11 mouse cellular contexts compared by ENCODE assay signal in genomic region chr1:131107575-131108308, GRCm38 (mm10). TPM values are rescaled to one million over a fixed set of nuclear protein-coding genes. Genes with fewer than 3 reads are reported as not detected.
DNase-seq lines count a peak whose midpoint lies in the region; ATAC-seq and TF ChIP-seq lines count a peak whose summit lies in the region.
"Had no signal": no experiment of that assay in that cellular context is flagged by ENCODE, and none has a peak within 500 bp of the region (broad histone marks: within the 10 kb centered on the region; RNA-seq: fewer than 3 reads in every experiment).

No protein-coding gene starts in this region.

- TF ChIP-seq POLR2A in thymus, adult 2 months (IDR thresholded peaks at IDR 0.05; ENCODE audit: control insufficient read depth, extremely low read depth, insufficient read depth, low read length, poor library complexity): no peak

- no peak for TF ChIP-seq CTCF in C2C12 (IDR thresholded peaks at IDR 0.05; ENCODE audit: control insufficient read depth, insufficient read depth, insufficient read length)
- no peak for TF ChIP-seq CTCF in lung, embryonic 14.5 days (IDR thresholded peaks at IDR 0.05; ENCODE audit: low read depth)
- no peak for TF ChIP-seq CTCF in thymus, adult 2 months (IDR thresholded peaks at IDR 0.05; ENCODE audit: borderline replicate concordance, control insufficient read depth, extremely low read depth, insufficient read depth, low read length, poor library complexity)

- peaks cover 17% of the 10 kb centered on the region for H3K4me1 ChIP-seq in embryonic facial prominence, embryonic 14.5 days (ENCODE audit: control insufficient read depth, insufficient read depth, low read length)
- H3K4me1 ChIP-seq in kidney, embryonic 16.5 days (ENCODE audit: insufficient read depth, low read length): peaks cover 25% of the 10 kb centered on the region
- no peaks in the 10 kb centered on the region for H3K4me1 ChIP-seq in lung, embryonic 14.5 days (ENCODE audit: insufficient read depth)
- peaks cover 6% of the 10 kb centered on the region; the same call in 1 of the 2 replicates for H3K4me1 ChIP-seq in thymus, adult 2 months (replicated peaks; ENCODE audit: control insufficient read depth, insufficient read depth, low read length)

- H3ac ChIP-seq in C2C12 (ENCODE audit: control insufficient read depth, insufficient read length, low read depth): no peak overlapping the region

- peak; percentile 88 for ATAC-seq in embryonic facial prominence, embryonic 14.5 days (ENCODE audit: low read depth)
- ATAC-seq in kidney, embryonic 16.5 days (ENCODE audit: low FRiP score, low TSS enrichment): peak; percentile 91
- ATAC-seq in lung, embryonic 14.5 days (ENCODE audit: insufficient read depth): peak; percentile 93
- ATAC-seq in megakaryocyte, adult 5-6 weeks (ENCODE audit: poor library complexity, severe bottlenecking): no peak

- intact Hi-C loops in left cerebral cortex, postnatal 14 days (cut with DNase I): no loop called here

- no peaks in the 10 kb centered on the region for H3K79me3 ChIP-seq in C2C12 (ENCODE audit: low read depth)

- H3K4me2 ChIP-seq in embryonic facial prominence, embryonic 14.5 days (ENCODE audit: low read depth, low read length): no peak overlapping the region
- no peak overlapping the region for H3K4me2 ChIP-seq in kidney, embryonic 16.5 days (replicated peaks; ENCODE audit: low read depth, low read length)
- H3K4me2 ChIP-seq in lung, embryonic 14.5 days: no peak overlapping the region

- WGBS in embryonic facial prominence, embryonic 14.5 days: 45% methylated on average over 10 of the region's 10 CpGs
- 29% methylated on average over 10 of the region's 10 CpGs for WGBS in kidney, embryonic 16.5 days
- WGBS in lung, embryonic 14.5 days: 34% methylated on average over 10 of the region's 10 CpGs
- 91% methylated on average over 10 of the region's 10 CpGs for WGBS in thymus, adult 2 months

- H3K9me3 ChIP-seq in embryonic facial prominence, embryonic 14.5 days (ENCODE audit: control insufficient read depth, low read length): no peaks in the 10 kb centered on the region
- H3K9me3 ChIP-seq in kidney, embryonic 16.5 days (ENCODE audit: low read length): no peaks in the 10 kb centered on the region
- no peaks in the 10 kb centered on the region; the same call in 1 of the 2 replicates for H3K9me3 ChIP-seq in lung, embryonic 14.5 days (ENCODE audit: low read depth, low read length)

- peak overlapping the region; percentile 84 for H3K27ac ChIP-seq in embryonic facial prominence, embryonic 14.5 days (replicated peaks; ENCODE audit: low read depth, low read length)
- peak overlapping the region; percentile 86 for H3K27ac ChIP-seq in kidney, embryonic 16.5 days (ENCODE audit: low read length)
- peak overlapping the region; percentile 87 for H3K27ac ChIP-seq in lung, embryonic 14.5 days (ENCODE audit: low read depth)
- H3K27ac ChIP-seq in thymus, adult 2 months (ENCODE audit: control insufficient read depth, insufficient read depth, low read length): no peak overlapping the region
- H3K27ac ChIP-seq: macrophage had no signal

- peak overlapping the region; percentile 1; the same call in 1 of the 2 replicates for H3K9ac ChIP-seq in embryonic facial prominence, embryonic 14.5 days (ENCODE audit: low read depth, low read length)
- H3K9ac ChIP-seq in kidney, embryonic 16.5 days (replicated peaks; ENCODE audit: low read length): peak overlapping the region; percentile 19; the same call in 1 of the 2 replicates
- no peak overlapping the region for H3K9ac ChIP-seq in lung, embryonic 14.5 days

- peak; percentile 89 for DNase-seq in embryonic facial prominence, embryonic 14.5 days (ENCODE audit: low spot score)
- DNase-seq in lung, embryonic 14.5 days: peak; percentile 78
- DNase-seq in thymus, adult 2 months: no peak
- DNase-seq in left cerebral cortex, postnatal 14 days (ENCODE audit: low spot score in 2 of 2): no peak
- no peak for DNase-seq in frontal cortex, postnatal 10 days (ENCODE audit: low spot score in 2 of 2)
- DNase-seq: gastrocnemius, postnatal 25 days; thymus, postnatal 14 days had no signal

- H3K79me2 ChIP-seq in C2C12 (ENCODE audit: control insufficient read depth, insufficient read depth): no peaks in the 10 kb centered on the region

- peaks cover 4% of the 10 kb centered on the region for H3K27me3 ChIP-seq in C2C12 (ENCODE audit: control insufficient read depth, insufficient read depth, insufficient read length)
- no peaks in the 10 kb centered on the region for H3K27me3 ChIP-seq in embryonic facial prominence, embryonic 14.5 days (replicated peaks; ENCODE audit: control insufficient read depth, insufficient read depth, low read length)
- H3K27me3 ChIP-seq in kidney, embryonic 16.5 days (ENCODE audit: insufficient read depth, low read length): no peaks in the 10 kb centered on the region
- no peaks in the 10 kb centered on the region for H3K27me3 ChIP-seq in lung, embryonic 14.5 days (ENCODE audit: insufficient read depth, low read length)
- no peaks in the 10 kb centered on the region for H3K27me3 ChIP-seq in thymus, adult 2 months (ENCODE audit: control insufficient read depth, insufficient read depth, low read length)

- no peak overlapping the region for H3K4me3 ChIP-seq in C2C12 (ENCODE audit: insufficient read depth, poor library complexity, severe bottlenecking)
- no peak overlapping the region for H3K4me3 ChIP-seq in embryonic facial prominence, embryonic 14.5 days (ENCODE audit: low read depth, low read length)
- H3K4me3 ChIP-seq in kidney, embryonic 16.5 days (ENCODE audit: low read length): no peak overlapping the region
- no peak overlapping the region for H3K4me3 ChIP-seq in lung, embryonic 14.5 days (ENCODE audit: low read depth, low read length)
- no peak overlapping the region for H3K4me3 ChIP-seq in thymus, adult 2 months (ENCODE audit: control insufficient read depth, insufficient read depth, low read length)

- H3K36me3 ChIP-seq in C2C12 (ENCODE audit: control insufficient read depth, insufficient read depth): no peaks in the 10 kb centered on the region
- H3K36me3 ChIP-seq in embryonic facial prominence, embryonic 14.5 days (ENCODE audit: control insufficient read depth, insufficient read depth, low read length): no peaks in the 10 kb centered on the region
- no peaks in the 10 kb centered on the region for H3K36me3 ChIP-seq in kidney, embryonic 16.5 days (ENCODE audit: insufficient read depth, low read length)
- no peaks in the 10 kb centered on the region for H3K36me3 ChIP-seq in lung, embryonic 14.5 days (ENCODE audit: insufficient read depth)
- H3K36me3 ChIP-seq in thymus, adult 2 months (ENCODE audit: control insufficient read depth, insufficient read depth, low read length): no peaks in the 10 kb centered on the region

TF ChIP-seq in C2C12, 6 proteins besides CTCF, POLR2A, EP300 and RAD21:
- TF ChIP-seq MYOD1 (IDR thresholded peaks at IDR 0.05; ENCODE audit: control insufficient read depth, insufficient read length, low read depth) (no peak), CEBPB (IDR thresholded peaks at IDR 0.05; ENCODE audit: low read depth) (peak; percentile 8)

RNA-seq across cellular contexts. Expression of gene Mapkapk2, which starts 10.1 kb away (rescaled TPM):
- polyA plus RNA-seq in C2C12 (2012; fragmentation: generic; extraction: Trizol): 87.0 TPM
- 47.8 and 48.0 TPM in 2 replicates for polyA plus RNA-seq in embryonic facial prominence, embryonic 14.5 days (2014; fragmentation: Nextera tagmentation; extraction: Ambion mirVana)
- 26.5 and 43.9 TPM in 2 replicates for polyA plus RNA-seq in kidney, embryonic 16.5 days (2015; fragmentation: Nextera tagmentation; extraction: Ambion mirVana)
- 63.6 and 72.3 TPM in 2 replicates for polyA plus RNA-seq in lung, embryonic 14.5 days (2014; fragmentation: Nextera tagmentation; extraction: Ambion mirVana)
- 210 and 215 TPM in 2 replicates for total RNA-seq in megakaryocyte, adult 5-6 weeks (2015)
- 210 and 216 TPM in 2 replicates for total RNA-seq in megakaryocyte, adult 5-6 weeks (2017)
- 67.2 and 69.6 TPM in 2 replicates for polyA plus RNA-seq in thymus, adult 2 months (2012; rRNA removed)
- total RNA-seq in left cerebral cortex, postnatal 14 days (2021): 10 to 100 TPM; 25.1 to 26.0 TPM

RNA-seq across cellular contexts. Expression of gene Dyrk3, which starts 30.4 kb away (rescaled TPM):
- 5.0 TPM for polyA plus RNA-seq in C2C12 (2012; fragmentation: generic; extraction: Trizol)
- polyA plus RNA-seq in embryonic facial prominence, embryonic 14.5 days (2014; fragmentation: Nextera tagmentation; extraction: Ambion mirVana): 3.1 and 4.3 TPM in 2 replicates
- polyA plus RNA-seq in kidney, embryonic 16.5 days (2015; fragmentation: Nextera tagmentation; extraction: Ambion mirVana): 5.9 and 6.1 TPM in 2 replicates
- 3.9 and 4.3 TPM in 2 replicates for polyA plus RNA-seq in lung, embryonic 14.5 days (2014; fragmentation: Nextera tagmentation; extraction: Ambion mirVana)
- 3.4 and 4.6 TPM in 2 replicates for total RNA-seq in megakaryocyte, adult 5-6 weeks (2015)
- total RNA-seq in megakaryocyte, adult 5-6 weeks (2017): 4.1 and 4.8 TPM in 2 replicates
- 0.78 and 0.98 TPM in 2 replicates for polyA plus RNA-seq in thymus, adult 2 months (2012; rRNA removed)
- 10 to 100 TPM in 1 of 2 experiments, 1 to 10 TPM in 1; 9.3 to 19.0 TPM for total RNA-seq in left cerebral cortex, postnatal 14 days (2021)
- total RNA-seq: gastrocnemius, postnatal 25 days had no signal

RNA-seq across cellular contexts. Expression of gene Eif2d, which starts 45.2 kb away (rescaled TPM):
- 33.3 TPM for polyA plus RNA-seq in C2C12 (2012; fragmentation: generic; extraction: Trizol)
- polyA plus RNA-seq in embryonic facial prominence, embryonic 14.5 days (2014; fragmentation: Nextera tagmentation; extraction: Ambion mirVana): 53.5 and 59.4 TPM in 2 replicates
- 70.0 and 70.5 TPM in 2 replicates for polyA plus RNA-seq in kidney, embryonic 16.5 days (2015; fragmentation: Nextera tagmentation; extraction: Ambion mirVana)
- polyA plus RNA-seq in lung, embryonic 14.5 days (2014; fragmentation: Nextera tagmentation; extraction: Ambion mirVana): 58.0 and 63.5 TPM in 2 replicates
- total RNA-seq in megakaryocyte, adult 5-6 weeks (2015): 28.7 and 31.0 TPM in 2 replicates
- total RNA-seq in megakaryocyte, adult 5-6 weeks (2017): 23.1 and 24.5 TPM in 2 replicates
- polyA plus RNA-seq in thymus, adult 2 months (2012; rRNA removed): 41.3 and 41.9 TPM in 2 replicates
- total RNA-seq in left cerebral cortex, postnatal 14 days (2021): 10 to 100 TPM; 35.4 to 39.6 TPM

Comparison
In these comparisons a context has a peak if more than half of its experiments do, and no peak if none do; other contexts are left out.
1. DNase-seq: peak in embryonic facial prominence, embryonic 14.5 days (single experiment) and lung, embryonic 14.5 days (single experiment); none in thymus, adult 2 months (single experiment), left cerebral cortex, postnatal 14 days (0 of 2) and frontal cortex, postnatal 10 days (0 of 2).